Mouse (Mus musculus) limb, embryonic 12.5 days (tissue): Measurements from ENCODE around the gene Tmem171. TPM values are rescaled to one million over a fixed set of nuclear protein-coding genes. Genes with fewer than 3 reads are reported as not detected.

Experiments used
- ATAC-seq: fragments of 200-750 bp; cut with Nextera tagmentation; 2 replicates; pipeline ENCODE4 v1.8.0; 2017; ENCODE audit warnings: low read depth, moderate TSS enrichment; ENCODE audit not compliant: insufficient number of reproducible peaks, insufficient read depth, low FRiP score, low TSS enrichment
- H3K27ac ChIP-seq: fragments of 300-500 bp; sonication (generic); 2 replicates; pipeline ENCODE4 v1.5.1; 2016; ENCODE audit warnings: mild to moderate bottlenecking, moderate library complexity
- H3K27me3 ChIP-seq: fragments of 300-500 bp; sonication (generic); 2 replicates; pipeline ENCODE4 v1.6.1; 2016; ENCODE audit warnings: mild to moderate bottlenecking, moderate library complexity
- H3K36me3 ChIP-seq: fragments of 300-500 bp; sonication (generic); 2 replicates; pipeline ENCODE4 v1.6.1; 2016; ENCODE audit warnings: mild to moderate bottlenecking, moderate library complexity
- H3K4me1 ChIP-seq: fragments of 300-500 bp; sonication (generic); replicated peaks from 2 replicates; pipeline ENCODE4 v1.6.1; 2016
- H3K4me2 ChIP-seq: fragments of 300-500 bp; sonication (generic); 2 replicates; pipeline ENCODE4 v1.6.1; 2016; ENCODE audit warnings: mild to moderate bottlenecking, moderate library complexity
- H3K4me3 ChIP-seq: fragments of 300-500 bp; sonication (generic); replicated peaks from 2 replicates; pipeline ENCODE4 v1.5.1; 2016; ENCODE audit warnings: mild to moderate bottlenecking
- H3K9ac ChIP-seq: fragments of 300-500 bp; sonication (generic); replicated peaks from 2 replicates; pipeline ENCODE4 v1.6.1; 2016; ENCODE audit warnings: mild to moderate bottlenecking, moderate library complexity
- H3K9me3 ChIP-seq: fragments of 300-500 bp; sonication (generic); 2 replicates; pipeline ENCODE4 v1.6.1; 2016; ENCODE audit warnings: mild to moderate bottlenecking, moderate library complexity
- WGBS: fragments of 180-500 bp; shearing (Covaris S2); methylation state at CpG from one replicate; pipeline ENCODE4 v1.1.7; 2016; 5-methylcytosine and 5-hydroxymethylcytosine counted together
- polyA plus RNA-seq: library from polyadenylated mRNA; unstranded; fragments of >200 nt; fragmentation: Nextera tagmentation; extraction: Ambion mirVana; gene quantifications from 2 replicates; pipeline ENCODE4 v1.2.1, GENCODE M21; 2016

Gene Tmem171
- polyA plus RNA-seq, 1 experiment from 2014 or later = 0.18 TPM

GRCm38 (mm10) chr13:98638507-98639166, 56.0 kb downstream of the Tmem171 start:
- Histone ChIP-seq H3K9ac (no peak overlapping the region), H3K4me1 (no peaks in the 10 kb centered on the region), H3K27me3 (peaks cover 23% of the 10 kb centered on the region), H3K9me3 (no peaks in the 10 kb centered on the region), H3K27ac (no peak overlapping the region), H3K4me2 (no peak overlapping the region), H3K4me3 (no peak overlapping the region), H3K36me3 (no peaks in the 10 kb centered on the region)
- ATAC-seq = no peak
- WGBS = 91% methylated on average over 5 of the region's 5 CpGs

- H3K36me3 ChIP-seq = no peaks in the 10 kb centered on the region
- no peak within 1 kb of the TSS for H3K9ac ChIP-seq
- H3K4me3 ChIP-seq = no peak within 1 kb of the TSS
- H3K27me3 ChIP-seq = peaks cover 23% of the 10 kb centered on the region
- H3K9me3 ChIP-seq = no peaks in the 10 kb centered on the region
- ATAC-seq = no peak
- WGBS = 87% methylated on average over 12 of the region's 12 CpGs
- no peak within 1 kb of the TSS for H3K27ac ChIP-seq
- peaks cover 5% of the 10 kb centered on the region; the same call in 1 of the 2 replicates for H3K4me1 ChIP-seq
- H3K4me2 ChIP-seq = no peak within 1 kb of the TSS; the same call in 1 of the 2 replicates
Measured at GRCm38 (mm10) chr13:98637145-98637544, 57.5 kb downstream of the Tmem171 start, which contains the start of gene Tmem174. Gene Tmem174 (minus strand): TSS chr13:98637410.

- no peak overlapping the region; the same call in 1 of the 2 replicates for H3K4me2 ChIP-seq
- ATAC-seq = no peak
- peaks cover 8% of the 10 kb centered on the region for H3K4me1 ChIP-seq
- H3K4me3 ChIP-seq = no peak overlapping the region
- 63% methylated on average over 18 of the region's 18 CpGs for WGBS
- H3K9me3 ChIP-seq = no peaks in the 10 kb centered on the region
- H3K9ac ChIP-seq = no peak overlapping the region
- H3K27me3 ChIP-seq = peaks cover 23% of the 10 kb centered on the region
- H3K36me3 ChIP-seq = no peaks in the 10 kb centered on the region
- no peak overlapping the region for H3K27ac ChIP-seq
Measured at GRCm38 (mm10) chr13:98636571-98636970, 58.1 kb downstream of the Tmem171 start.

Other genes with a start within 250 kb of the Tmem171 start
- gene Gm10320, start 202.8 kb downstream of the Tmem171 start, polyA plus RNA-seq = 1.3 and 1.7 TPM in 2 replicates
- gene Tmem174, start 57.4 kb downstream of the Tmem171 start, polyA plus RNA-seq = not detected in 2 replicates
- gene Fcho2, start 120.6 kb upstream of the Tmem171 start, polyA plus RNA-seq = 51.3 and 54.1 TPM in 2 replicates
- gene Tnpo1, start 231.6 kb upstream of the Tmem171 start, polyA plus RNA-seq = 77.0 and 77.6 TPM in 2 replicates